Comparison of ENCODE assay signal across 12 mouse cellular contexts in genomic region chr4:148676961-148677637, GRCm38 (mm10). TPM values are rescaled to one million over a fixed set of nuclear protein-coding genes. Genes with fewer than 3 reads are reported as not detected.
DNase-seq lines count a peak whose midpoint lies in the region; ATAC-seq lines count a peak whose summit lies in the region.
"Had no signal": no experiment of that assay in that cellular context is flagged by ENCODE, and none has a peak within 500 bp of the region (broad histone marks: within the 10 kb centered on the region; RNA-seq: fewer than 3 reads in every experiment).

No protein-coding gene starts in this region.

- H3K27me3 ChIP-seq in kidney, embryonic 14.5 days (ENCODE audit: control insufficient read depth, insufficient read depth, low read length): no peaks in the 10 kb centered on the region
- no peaks in the 10 kb centered on the region for H3K27me3 ChIP-seq in heart, embryonic 14.5 days (ENCODE audit: control insufficient read depth, insufficient read depth, low read length)
- peaks cover 23% of the 10 kb centered on the region; the same call in 1 of the 2 replicates for H3K27me3 ChIP-seq in limb, embryonic 10.5 days (ENCODE audit: low read depth, poor library complexity, severe bottlenecking)
- peaks cover 23% of the 10 kb centered on the region for H3K27me3 ChIP-seq in liver, embryonic 12.5 days (replicated peaks)

- no peak overlapping the region for H3K9ac ChIP-seq in kidney, embryonic 14.5 days (ENCODE audit: low read depth, low read length)
- no peak overlapping the region for H3K9ac ChIP-seq in heart, embryonic 14.5 days (ENCODE audit: low read length)
- no peak overlapping the region for H3K9ac ChIP-seq in liver, embryonic 12.5 days

- WGBS in kidney, embryonic 14.5 days: 20% methylated on average over 20 of the region's 20 CpGs
- 35% methylated on average over 20 of the region's 20 CpGs for WGBS in heart, embryonic 14.5 days
- 45% methylated on average over 20 of the region's 20 CpGs for WGBS in limb, embryonic 10.5 days
- 38% methylated on average over 20 of the region's 20 CpGs for WGBS in liver, embryonic 12.5 days (ENCODE audit: insufficient replicate concordance)

- ATAC-seq in kidney, embryonic 14.5 days (ENCODE audit: low FRiP score, low TSS enrichment): peak; percentile 20; the same call in 1 of the 2 replicates
- ATAC-seq in heart, embryonic 14.5 days (ENCODE audit: insufficient number of reproducible peaks, insufficient read depth, low FRiP score, low read depth): no peak
- no peak for ATAC-seq in liver, embryonic 12.5 days
- no peak for ATAC-seq in monocyte, adult 5-6 weeks (replicated peaks; ENCODE audit: insufficient number of reproducible peaks, low FRiP score, low TSS enrichment, poor library complexity, severe bottlenecking)

- no peaks in the 10 kb centered on the region for H3K36me3 ChIP-seq in kidney, embryonic 14.5 days (ENCODE audit: control insufficient read depth, insufficient read depth, low read length)
- H3K36me3 ChIP-seq in heart, embryonic 14.5 days (ENCODE audit: control insufficient read depth, insufficient read depth, low read length): no peaks in the 10 kb centered on the region
- H3K36me3 ChIP-seq in limb, embryonic 10.5 days: no peaks in the 10 kb centered on the region
- no peaks in the 10 kb centered on the region for H3K36me3 ChIP-seq in liver, embryonic 12.5 days

- no peak for DNase-seq in kidney, adult 11 months
- DNase-seq in limb, embryonic 10.5 days (ENCODE audit: low spot score): no peak
- DNase-seq in thymus, postnatal 4 days: no peak
- DNase-seq: gastrocnemius, postnatal 10 days; layer of hippocampus, postnatal 36 days; right cerebral cortex, postnatal 25 days had no signal

- H3K9me3 ChIP-seq in kidney, embryonic 14.5 days (ENCODE audit: control insufficient read depth, low read length): no peaks in the 10 kb centered on the region
- H3K9me3 ChIP-seq in heart, embryonic 14.5 days (ENCODE audit: control insufficient read depth, low read length): no peaks in the 10 kb centered on the region
- H3K9me3 ChIP-seq in limb, embryonic 10.5 days (replicated peaks): no peaks in the 10 kb centered on the region
- no peaks in the 10 kb centered on the region for H3K9me3 ChIP-seq in liver, embryonic 12.5 days (replicated peaks)

- peaks cover 25% of the 10 kb centered on the region for H3K4me1 ChIP-seq in kidney, embryonic 14.5 days (ENCODE audit: control insufficient read depth, insufficient read depth, low read length)
- peaks cover 40% of the 10 kb centered on the region for H3K4me1 ChIP-seq in brown adipose tissue, adult 24 weeks (ENCODE audit: control insufficient read depth, insufficient read depth, insufficient read length, low read length)
- H3K4me1 ChIP-seq in heart, embryonic 14.5 days (ENCODE audit: control insufficient read depth in 2 of 2, insufficient read depth in 2 of 2, low read length in 2 of 2): peaks cover 21 to 29% of the 10 kb centered on the region in 2 experiments
- H3K4me1 ChIP-seq in limb, embryonic 10.5 days: peaks cover 52% of the 10 kb centered on the region
- peaks cover 64% of the 10 kb centered on the region for H3K4me1 ChIP-seq in liver, embryonic 12.5 days

- H3K27ac ChIP-seq in kidney, embryonic 14.5 days (ENCODE audit: low read depth, low read length): peak overlapping the region; percentile 47; the same call in 1 of the 2 replicates
- peak overlapping the region; percentile 94 for H3K27ac ChIP-seq in brown adipose tissue, adult 24 weeks (replicated peaks; ENCODE audit: low read depth, low read length)
- no peak overlapping the region for H3K27ac ChIP-seq in heart, embryonic 14.5 days (replicated peaks in 1 of 2; ENCODE audit: control insufficient read depth in 1 of 2, insufficient read depth in 1 of 2, low read depth in 2 of 2, low read length in 2 of 2)
- peak overlapping the region; percentile 11; the same call in 1 of the 2 replicates for H3K27ac ChIP-seq in limb, embryonic 10.5 days
- no peak overlapping the region; the same call in 1 of the 2 replicates for H3K27ac ChIP-seq in liver, embryonic 12.5 days

- H3K4me2 ChIP-seq in kidney, embryonic 14.5 days (replicated peaks; ENCODE audit: low read depth, low read length): no peak overlapping the region; the same call in 1 of the 2 replicates
- H3K4me2 ChIP-seq in heart, embryonic 14.5 days (ENCODE audit: low read length): peak overlapping the region; percentile 12; the same call in 1 of the 2 replicates
- H3K4me2 ChIP-seq in liver, embryonic 12.5 days: no peak overlapping the region

- no peak overlapping the region for H3K4me3 ChIP-seq in kidney, embryonic 14.5 days (ENCODE audit: low read length)
- H3K4me3 ChIP-seq in brown adipose tissue, adult 24 weeks (ENCODE audit: insufficient read depth, low read depth, low read length): no peak overlapping the region
- H3K4me3 ChIP-seq in heart, embryonic 14.5 days (ENCODE audit: control insufficient read depth in 1 of 2, insufficient read depth in 1 of 2, low read depth in 1 of 2, low read length in 2 of 2): no peak overlapping the region
- no peak overlapping the region for H3K4me3 ChIP-seq in limb, embryonic 10.5 days
- H3K4me3 ChIP-seq in liver, embryonic 12.5 days: no peak overlapping the region

RNA-seq across cellular contexts. Expression of gene Gm572, which starts 34.0 kb away (rescaled TPM):
- not detected in 2 replicates for polyA plus RNA-seq in kidney, embryonic 14.5 days (2014; fragmentation: Nextera tagmentation; extraction: Ambion mirVana)
- not detected in 2 replicates for polyA plus RNA-seq in brown adipose tissue, adult 24 weeks (2012; ENCODE audit: insufficient read depth, insufficient read length, missing spikeins)
- polyA plus RNA-seq in heart, embryonic 14.5 days (2014; fragmentation: Nextera tagmentation; extraction: Ambion mirVana): 0.19 and 0.28 TPM in 2 replicates
- not detected in 2 replicates for polyA plus RNA-seq in limb, embryonic 10.5 days (2016; fragmentation: Nextera tagmentation; extraction: Ambion mirVana)
- not detected in 2 replicates for polyA plus RNA-seq in liver, embryonic 12.5 days (2016; fragmentation: Nextera tagmentation; extraction: Ambion mirVana)
- total RNA-seq in monocyte, adult 5-6 weeks (2017): not detected in 3 replicates
- total RNA-seq: layer of hippocampus, postnatal 36 days; megakaryocyte-erythroid progenitor cell, adult 5-6 weeks had no signal

RNA-seq across cellular contexts. Expression of gene Tardbp, which starts 50.3 kb away (rescaled TPM):
- 183 TPM in 2 replicates for polyA plus RNA-seq in kidney, embryonic 14.5 days (2014; fragmentation: Nextera tagmentation; extraction: Ambion mirVana)
- 132 and 193 TPM in 2 replicates for polyA plus RNA-seq in brown adipose tissue, adult 24 weeks (2012; ENCODE audit: insufficient read depth, insufficient read length, missing spikeins)
- 80.9 and 87.6 TPM in 2 replicates for polyA plus RNA-seq in heart, embryonic 14.5 days (2014; fragmentation: Nextera tagmentation; extraction: Ambion mirVana)
- 446 and 455 TPM in 2 replicates for polyA plus RNA-seq in limb, embryonic 10.5 days (2016; fragmentation: Nextera tagmentation; extraction: Ambion mirVana)
- polyA plus RNA-seq in liver, embryonic 12.5 days (2016; fragmentation: Nextera tagmentation; extraction: Ambion mirVana): 220 and 226 TPM in 2 replicates
- total RNA-seq in monocyte, adult 5-6 weeks (2017): 326 to 434 TPM (median 398 TPM) in 3 replicates

Comparison
In these comparisons a context has a peak if more than half of its experiments do, and no peak if none do; other contexts are left out.
1. H3K27ac ChIP-seq: peak in kidney, embryonic 14.5 days (single experiment), brown adipose tissue, adult 24 weeks (single experiment) and limb, embryonic 10.5 days (single experiment); none in heart, embryonic 14.5 days (0 of 2) and liver, embryonic 12.5 days (single experiment).